Mouse (Mus musculus) MEL (cell line): ENCODE data around the gene Slc30a2. TPM values are rescaled to one million over a fixed set of nuclear protein-coding genes. Genes with fewer than 3 reads are reported as not detected.

Experiments used
- DNase-seq: peaks from one replicate; pipeline ENCODE4 v3.0.0; 2011; ENCODE audit warnings: low read depth, low spot score
- H3K27ac ChIP-seq: 2 replicates; pipeline ENCODE4 v1.5.1; 2012; ENCODE audit warnings: low read depth, mild to moderate bottlenecking, control low read depth, low read length, moderate library complexity; ENCODE audit not compliant: control insufficient read depth
- H3K27me3 ChIP-seq, 2 experiments: fragments of 150-350 bp in 1 of 2; sonication (generic) in 1 of 2; 2 replicates each; pipeline ENCODE4 v1.6.1; 2012; ENCODE audit warnings: low read length in 2 of 2, mild to moderate bottlenecking in 2 of 2, improper control_type of control experiment in 1 of 2, moderate library complexity in 1 of 2; ENCODE audit not compliant: insufficient read depth in 2 of 2, control insufficient read depth in 1 of 2
- H3K36me3 ChIP-seq, 2 experiments: 2 replicates each; pipeline ENCODE4 v1.6.1; 2012 to 2014; ENCODE audit warnings: low read length in 2 of 2, improper control_type of control experiment in 1 of 2, inconsistent platforms in 1 of 2, mild to moderate bottlenecking in 1 of 2; ENCODE audit not compliant: insufficient read depth in 2 of 2, control insufficient read depth in 1 of 2
- H3K4me1 ChIP-seq, 2 experiments: fragments of 150-350 bp in 1 of 2; sonication (generic) in 1 of 2; 2 replicates each; pipeline ENCODE4 v1.6.1; 2012; ENCODE audit warnings: low read length in 2 of 2, improper control_type of control experiment in 1 of 2, mild to moderate bottlenecking in 1 of 2; ENCODE audit not compliant: insufficient read depth in 2 of 2, control insufficient read depth in 1 of 2
- H3K4me3 ChIP-seq, 2 experiments: fragments of 150-350 bp in 1 of 2; sonication (generic) in 1 of 2; 2 replicates each; pipeline ENCODE4 v1.5.1; 2012; ENCODE audit warnings: low read depth in 2 of 2, low read length in 2 of 2, mild to moderate bottlenecking in 2 of 2, moderate library complexity in 2 of 2, control low read depth in 1 of 2, improper control_type of control experiment in 1 of 2; ENCODE audit not compliant: control insufficient read depth in 1 of 2, insufficient read depth in 1 of 2
- H3K79me2 ChIP-seq: 2 replicates; pipeline ENCODE4 v1.6.1; 2012; ENCODE audit warnings: mild to moderate bottlenecking, low read length, moderate library complexity; ENCODE audit not compliant: control insufficient read depth, poor library complexity, insufficient read depth
- H3K9ac ChIP-seq: 2 replicates; pipeline ENCODE4 v1.6.1; 2012; ENCODE audit warnings: low read depth, mild to moderate bottlenecking, control low read depth, low read length, moderate library complexity; ENCODE audit not compliant: control insufficient read depth, poor library complexity, severe bottlenecking
- H3K9me3 ChIP-seq: fragments of 150-350 bp; sonication (generic); replicated peaks from 2 replicates; pipeline ENCODE4 v1.6.1; 2012; ENCODE audit warnings: mild to moderate bottlenecking, low read length, improper control_type of control experiment, moderate library complexity; ENCODE audit not compliant: insufficient read depth
- BHLHE40 ChIP-seq: IDR thresholded peaks from 2 replicates; pipeline ENCODE4 v1.6.1; 2012; ENCODE audit warnings: low read depth, mild to moderate bottlenecking, inconsistent platforms, low read length, improper control_type of control experiment, borderline replicate concordance
- CHD1 ChIP-seq: IDR thresholded peaks from 2 replicates; pipeline ENCODE4 v1.6.1; 2012; ENCODE audit warnings: low read depth, mild to moderate bottlenecking, inconsistent platforms, low read length, improper control_type of control experiment
- CHD2 ChIP-seq: IDR thresholded peaks from 2 replicates; pipeline ENCODE4 v1.6.1; 2011; ENCODE audit warnings: low read length, improper control_type of control experiment
- ELF1 ChIP-seq: IDR thresholded peaks from 2 replicates; pipeline ENCODE4 v1.6.1; 2014; ENCODE audit warnings: low read depth, mild to moderate bottlenecking, inconsistent platforms, low read length, improper control_type of control experiment, moderate library complexity
- GABPA ChIP-seq: IDR thresholded peaks from 2 replicates; pipeline ENCODE4 v1.6.1; 2012; ENCODE audit warnings: low read depth, mild to moderate bottlenecking, inconsistent platforms, low read length, improper control_type of control experiment, moderate library complexity
- GATA1 ChIP-seq: IDR thresholded peaks from 2 replicates; pipeline ENCODE4 v1.6.1; 2011; ENCODE audit warnings: low read depth, low read length, improper control_type of control experiment
- HCFC1 ChIP-seq: IDR thresholded peaks from 2 replicates; pipeline ENCODE4 v1.6.1; 2012; ENCODE audit warnings: low read depth, mild to moderate bottlenecking, inconsistent platforms, low read length, improper control_type of control experiment, moderate library complexity
- KAT2A ChIP-seq: conservative IDR thresholded peaks from 2 replicates; pipeline ENCODE4 v1.6.1; 2012; ENCODE audit warnings: low read depth, low read length, improper control_type of control experiment, inconsistent platforms
- MAFK ChIP-seq: IDR thresholded peaks from 2 replicates; pipeline ENCODE4 v1.6.1; 2011; ENCODE audit warnings: low read depth, mild to moderate bottlenecking, low read length, improper control_type of control experiment, borderline replicate concordance
- MAX ChIP-seq: IDR thresholded peaks from 2 replicates; pipeline ENCODE4 v1.6.1; 2011; ENCODE audit warnings: low read length, improper control_type of control experiment
- MXI1 ChIP-seq: IDR thresholded peaks from 2 replicates; pipeline ENCODE4 v1.6.1; 2011; ENCODE audit warnings: mild to moderate bottlenecking, low read depth, low read length, improper control_type of control experiment
- MYB ChIP-seq: IDR thresholded peaks from 2 replicates; pipeline ENCODE4 v1.6.1; 2011; ENCODE audit warnings: mild to moderate bottlenecking, low read depth, low read length, improper control_type of control experiment
- MYC ChIP-seq: IDR thresholded peaks from 2 replicates; pipeline ENCODE4 v1.6.1; 2011; ENCODE audit warnings: low read depth, mild to moderate bottlenecking, low read length, improper control_type of control experiment, moderate library complexity
- NRF1 ChIP-seq: IDR thresholded peaks from 2 replicates; pipeline ENCODE4 v1.6.1; 2014; ENCODE audit warnings: low read depth, mild to moderate bottlenecking, inconsistent platforms, low read length, improper control_type of control experiment, moderate library complexity; ENCODE audit not compliant: poor library complexity, insufficient read depth, severe bottlenecking
- SIN3A ChIP-seq: IDR thresholded peaks from 2 replicates; pipeline ENCODE4 v1.6.1; 2012; ENCODE audit warnings: low read length, improper control_type of control experiment, inconsistent platforms
- TBP ChIP-seq: IDR thresholded peaks from 2 replicates; pipeline ENCODE4 v1.8.0; 2011; ENCODE audit warnings: low read depth, low read length, improper control_type of control experiment
- TCF12 ChIP-seq: IDR thresholded peaks from 2 replicates; pipeline ENCODE4 v1.6.1; 2014; ENCODE audit warnings: low read depth, mild to moderate bottlenecking, inconsistent platforms, low read length, improper control_type of control experiment, moderate library complexity
- USF1 ChIP-seq: IDR thresholded peaks from 2 replicates; pipeline ENCODE4 v1.6.1; 2014; ENCODE audit warnings: low read depth, mild to moderate bottlenecking, inconsistent platforms, low read length, improper control_type of control experiment, moderate library complexity
- ZKSCAN1 ChIP-seq: IDR thresholded peaks from 2 replicates; pipeline ENCODE4 v1.6.1; 2012; ENCODE audit warnings: low read depth, mild to moderate bottlenecking, inconsistent platforms, low read length, improper control_type of control experiment, moderate library complexity
- ZNF384 ChIP-seq: IDR thresholded peaks from 2 replicates; pipeline ENCODE4 v1.6.1; 2012; ENCODE audit warnings: low read depth, mild to moderate bottlenecking, inconsistent platforms, low read length, improper control_type of control experiment
- polyA plus RNA-seq, 2 experiments: library from polyadenylated mRNA; stranded (reverse) in 1 of 2; unstranded in 1 of 2; fragments of >175 nt in 1 of 2; fragments of >200 nt in 1 of 2; gene quantifications; 2 replicates each; pipeline versions ENCODE4 v1.2.1 to v1.2.4; 2012; ENCODE audit warnings: low replicate concordance in 2 of 2, low read depth in 1 of 2; ENCODE audit not compliant: insufficient read length in 2 of 2, insufficient read depth in 1 of 2, missing spikeins in 1 of 2
- total RNA-seq: library from RNA; depleted of rRNA; stranded (reverse); fragments of 300-350 nt; gene quantifications from 2 replicates; pipeline ENCODE4 v1.2.3, GENCODE M21; 2012

Slc30a2 gene
- total and polyA plus RNA-seq, 3 experiments, result 0.39 to 0.54 TPM; not detected in 1

DNA sequence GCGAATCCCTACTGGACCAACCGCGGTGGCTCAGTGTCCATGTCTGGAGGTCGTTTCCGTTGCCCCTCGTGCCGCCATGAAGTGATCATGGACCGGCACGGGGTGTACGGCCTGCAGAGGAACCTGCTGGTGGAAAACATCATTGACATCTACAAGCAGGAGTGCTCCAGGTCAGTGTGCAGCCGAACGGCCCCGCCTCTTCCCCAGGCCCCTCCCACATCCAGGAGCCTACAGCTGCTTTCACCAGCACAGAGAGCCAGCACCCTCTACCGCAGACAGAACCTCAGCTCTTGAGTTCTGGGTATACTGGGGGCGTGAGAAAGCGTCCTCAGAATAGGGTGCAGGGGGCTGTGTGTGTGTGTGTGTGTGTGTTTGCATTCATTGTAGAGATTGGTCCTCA is 26.6 kb upstream of the Slc30a2 start:
- Histone ChIP-seq H3K27me3 (peaks cover 0 to 7% of the 10 kb centered on the region in 2 experiments; a peak in 3 of 4 replicates), H3K9ac (no peak overlapping the region), H3K27ac (no peak overlapping the region), H3K36me3 (no peaks in the 10 kb centered on the region), H3K79me2 (no peaks in the 10 kb centered on the region), H3K4me3 (no peak overlapping the region), H3K9me3 (no peaks in the 10 kb centered on the region), H3K4me1 (no peaks in the 10 kb centered on the region)
- TF ChIP-seq SIN3A (no peak), ELF1 (no peak), MYC (no peak), KAT2A (no peak)
- DNase-seq, result no peak

GRCm38 (mm10) chr4:134319074-134319473 is 23.9 kb upstream of the Slc30a2 start:
- no peak overlapping the region for H3K27ac ChIP-seq
- no peak for DNase-seq
- H3K4me3 ChIP-seq, result no peak overlapping the region
- no peak overlapping the region for H3K9ac ChIP-seq
- H3K36me3 ChIP-seq, result no peaks in the 10 kb centered on the region
- no peaks in the 10 kb centered on the region for H3K4me1 ChIP-seq
- peaks cover 0 to 10% of the 10 kb centered on the region in 2 experiments; a peak in 3 of 4 replicates for H3K27me3 ChIP-seq
- H3K79me2 ChIP-seq, result no peaks in the 10 kb centered on the region
- no peaks in the 10 kb centered on the region for H3K9me3 ChIP-seq
- TF ChIP-seq TCF12 (no peak), CHD2 (no peak), BHLHE40 (no peak), KAT2A (no peak), MAFK (no peak), NRF1 (no peak), ZNF384 (no peak), MYB (no peak), MYC (no peak), ZKSCAN1 (no peak), MAX (no peak), GABPA (no peak), ELF1 (no peak), USF1 (no peak)
- TF ChIP-seq, all 39 proteins: peak for 0

DNA sequence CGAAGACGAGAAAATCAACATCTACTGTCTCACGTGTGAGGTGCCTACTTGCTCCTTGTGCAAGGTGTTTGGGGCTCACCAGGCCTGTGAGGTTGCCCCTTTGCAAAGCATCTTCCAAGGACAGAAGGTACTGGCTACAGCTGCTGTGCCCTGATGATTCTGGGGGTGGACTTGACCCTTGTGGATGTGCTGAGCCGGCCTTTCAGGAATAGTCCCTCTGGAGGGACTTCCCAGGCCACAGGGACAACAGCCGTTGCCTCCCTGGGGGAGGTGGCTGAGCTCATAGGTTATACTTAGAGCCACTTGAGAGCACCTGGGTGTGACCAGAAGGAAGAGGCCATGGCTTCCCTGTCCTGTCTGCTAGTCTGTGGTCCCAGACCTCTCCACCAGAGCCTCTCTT is 23.3 kb upstream of the Slc30a2 start:
- H3K9ac ChIP-seq, result no peak overlapping the region
- H3K27me3 ChIP-seq, result peaks cover 0 to 10% of the 10 kb centered on the region in 2 experiments; a peak in 3 of 4 replicates
- no peaks in the 10 kb centered on the region for H3K36me3 ChIP-seq
- H3K4me1 ChIP-seq, result no peaks in the 10 kb centered on the region
- no peaks in the 10 kb centered on the region for H3K79me2 ChIP-seq
- no peaks in the 10 kb centered on the region for H3K9me3 ChIP-seq
- no peak overlapping the region for H3K4me3 ChIP-seq
- TF ChIP-seq GABPA, result no peak
- no peak for TF ChIP-seq GATA1
- TF ChIP-seq CHD1, result no peak
- no peak for TF ChIP-seq TBP
- TF ChIP-seq MXI1, result no peak
- TF ChIP-seq HCFC1, result no peak
- no peak for TF ChIP-seq ZKSCAN1
- TF ChIP-seq, all 39 proteins: peak for 0
- DNase-seq, result no peak
- no peak overlapping the region for H3K27ac ChIP-seq
